Mouse (Mus musculus): ENCODE results near the gene Jpt1. TPM values are rescaled to one million over a fixed set of nuclear protein-coding genes. Genes with fewer than 3 reads are reported as not detected.

The Jpt1 gene
- polyA plus RNA-seq (2014; fragmentation: Illumina TruSeq; extraction: RNeasy Lipid Tissue Mini Kit (QIAGEN cat#74804); ENCODE audit: low read depth, low replicate concordance), result 4.8 TPM

DNA sequence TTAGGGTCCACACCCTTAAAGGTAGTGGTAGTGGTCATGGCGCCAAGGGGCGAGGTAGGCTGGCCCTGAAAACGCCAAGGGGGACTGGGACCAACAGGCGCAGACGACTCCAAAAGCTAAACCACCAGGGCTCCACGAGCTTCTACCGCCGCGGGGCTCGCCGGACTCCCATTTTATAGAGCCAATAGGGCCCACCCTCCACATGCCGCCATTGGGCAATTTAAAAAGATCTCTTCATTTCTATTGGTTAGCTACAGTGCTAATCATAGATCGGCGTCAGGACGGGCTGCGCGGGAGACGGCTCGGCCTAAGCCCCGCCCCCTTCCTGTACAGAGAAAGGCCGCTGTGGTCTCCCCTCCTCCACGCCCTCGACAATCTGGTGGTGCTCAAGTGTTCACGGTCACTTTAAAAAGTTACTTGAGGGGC, at the start of gene Jpt1:
Gene Jpt1 (minus strand): TSS at position 150 of the 426 bp plus-strand sequence.

DNA sequence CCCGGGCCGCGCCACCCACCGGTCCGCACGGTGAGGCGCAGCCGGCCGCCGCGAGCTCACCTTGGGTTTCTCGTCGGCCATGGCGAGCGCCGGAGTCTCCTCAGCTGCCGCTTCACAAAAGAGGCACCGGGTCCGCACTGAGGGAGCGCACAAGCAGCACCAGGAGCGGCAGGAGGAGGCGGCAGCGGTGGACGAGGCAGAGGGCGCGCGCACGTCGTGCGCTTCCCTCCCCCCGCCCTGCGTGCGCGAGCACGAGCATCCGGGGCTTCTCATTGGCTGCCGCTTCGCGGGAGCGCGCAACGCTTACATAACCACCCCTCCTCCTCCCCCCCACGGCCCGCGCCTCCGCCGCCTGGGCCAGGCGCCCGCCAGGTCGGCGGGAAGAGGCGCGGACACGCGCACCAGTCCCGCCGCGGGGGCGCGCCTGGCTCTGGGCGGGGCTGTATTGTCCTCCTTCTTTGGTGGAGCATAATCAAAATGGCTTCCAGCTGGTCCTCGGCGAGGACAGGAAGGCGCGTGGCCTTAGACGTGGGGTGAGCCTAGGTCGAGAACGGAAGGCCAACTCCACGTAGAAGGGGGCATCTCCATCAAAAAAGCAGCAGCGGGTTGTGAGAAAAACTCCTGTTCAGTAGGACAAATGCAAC, 22.0 kb upstream of the Jpt1 start, which contains the start of gene Sumo2:
Gene Sumo2 (minus strand): TSS at position 239 of the 644 bp plus-strand sequence.

DNA sequence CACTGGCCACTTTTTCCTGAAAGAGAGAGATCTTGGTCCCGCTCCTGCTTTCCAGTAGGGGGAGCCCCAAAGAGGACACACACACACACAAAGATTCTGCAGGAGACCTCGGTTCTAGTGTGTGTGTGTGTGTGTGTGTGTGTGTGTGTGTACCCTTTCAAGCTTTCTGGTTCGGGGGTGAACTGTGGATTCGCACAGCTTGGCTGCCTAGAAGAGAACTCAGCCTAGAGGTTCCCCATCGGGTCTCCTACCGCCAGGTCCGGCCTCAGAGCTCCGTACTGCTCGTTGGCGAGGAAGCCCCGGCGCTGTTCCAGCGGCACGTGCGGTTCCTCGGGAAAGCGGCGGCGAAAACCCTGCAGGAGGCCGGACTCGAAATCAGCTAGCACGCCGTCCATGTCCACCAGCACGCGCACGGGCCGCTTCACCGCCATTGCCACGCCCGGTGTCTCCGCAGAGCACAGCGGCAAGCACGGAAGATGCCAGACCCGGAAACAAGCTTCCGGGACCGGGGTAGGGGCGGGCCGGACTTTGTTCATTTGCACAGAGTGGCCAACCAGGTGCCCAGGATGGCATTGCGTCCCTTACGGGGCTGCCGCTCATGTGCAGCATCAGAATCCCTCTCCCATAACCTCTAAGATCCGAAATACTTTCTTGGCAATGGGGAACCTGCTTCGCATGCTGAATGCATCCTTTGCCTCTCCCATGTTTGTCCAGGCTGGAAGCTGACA, 22.7 kb downstream of the Jpt1 start, which contains the start of gene Nt5c:
Gene Nt5c (minus strand): TSS at position 507 of the 728 bp plus-strand sequence.

GRCm38 (mm10) chr11:115475025-115475757, 39.0 kb downstream of the Jpt1 start, which contains the start of gene Armc7:
Armc7 (plus strand) TSS chr11:115475667.

GRCm38 (mm10) chr11:115462243-115462891, 51.8 kb downstream of the Jpt1 start, which contains the start of gene Slc16a5:
Slc16a5 (plus strand) TSS chr11:115462474.

Other genes starting within 250 kb of the Jpt1 start
- gene Grin2c, start 247.1 kb downstream of the Jpt1 start, polyA plus RNA-seq (2014; fragmentation: Illumina TruSeq; extraction: RNeasy Lipid Tissue Mini Kit (QIAGEN cat#74804); ENCODE audit: low read depth, low replicate concordance), result not detected
- gene Fdxr, start 237.3 kb downstream of the Jpt1 start, polyA plus RNA-seq (2014; fragmentation: Illumina TruSeq; extraction: RNeasy Lipid Tissue Mini Kit (QIAGEN cat#74804); ENCODE audit: low read depth, low replicate concordance), result 3.3 TPM
- 31.3 TPM for gene Fads6, start 216.7 kb downstream of the Jpt1 start, polyA plus RNA-seq (2014; fragmentation: Illumina TruSeq; extraction: RNeasy Lipid Tissue Mini Kit (QIAGEN cat#74804); ENCODE audit: low read depth, low replicate concordance)
- gene Otop2, start 207.2 kb downstream of the Jpt1 start, polyA plus RNA-seq (2014; fragmentation: Illumina TruSeq; extraction: RNeasy Lipid Tissue Mini Kit (QIAGEN cat#74804); ENCODE audit: low read depth, low replicate concordance), result not detected
- 0.11 TPM for gene Ush1g, start 192.3 kb downstream of the Jpt1 start, polyA plus RNA-seq (2014; fragmentation: Illumina TruSeq; extraction: RNeasy Lipid Tissue Mini Kit (QIAGEN cat#74804); ENCODE audit: low read depth, low replicate concordance)
- not detected for gene Otop3, start 179.7 kb downstream of the Jpt1 start, polyA plus RNA-seq (2014; fragmentation: Illumina TruSeq; extraction: RNeasy Lipid Tissue Mini Kit (QIAGEN cat#74804); ENCODE audit: low read depth, low replicate concordance)
- gene Hid1, start 146.6 kb downstream of the Jpt1 start, polyA plus RNA-seq (2014; fragmentation: Illumina TruSeq; extraction: RNeasy Lipid Tissue Mini Kit (QIAGEN cat#74804); ENCODE audit: low read depth, low replicate concordance), result not detected
- 0.19 TPM for gene Cdr2l, start 132.5 kb downstream of the Jpt1 start, polyA plus RNA-seq (2014; fragmentation: Illumina TruSeq; extraction: RNeasy Lipid Tissue Mini Kit (QIAGEN cat#74804); ENCODE audit: low read depth, low replicate concordance)
- gene Mrpl58, start 110.6 kb downstream of the Jpt1 start, polyA plus RNA-seq (2014; fragmentation: Illumina TruSeq; extraction: RNeasy Lipid Tissue Mini Kit (QIAGEN cat#74804); ENCODE audit: low read depth, low replicate concordance), result 22.2 TPM
- 552 TPM for gene Atp5h, start 94.4 kb downstream of the Jpt1 start, polyA plus RNA-seq (2014; fragmentation: Illumina TruSeq; extraction: RNeasy Lipid Tissue Mini Kit (QIAGEN cat#74804); ENCODE audit: low read depth, low replicate concordance)
- gene Kctd2, start 94.3 kb downstream of the Jpt1 start, polyA plus RNA-seq (2014; fragmentation: Illumina TruSeq; extraction: RNeasy Lipid Tissue Mini Kit (QIAGEN cat#74804); ENCODE audit: low read depth, low replicate concordance), result 12.5 TPM
- not detected for gene Trim80, start 73.8 kb downstream of the Jpt1 start, polyA plus RNA-seq (2014; fragmentation: Illumina TruSeq; extraction: RNeasy Lipid Tissue Mini Kit (QIAGEN cat#74804); ENCODE audit: low read depth, low replicate concordance)
- gene Slc16a5, start 51.9 kb downstream of the Jpt1 start, polyA plus RNA-seq (2014; fragmentation: Illumina TruSeq; extraction: RNeasy Lipid Tissue Mini Kit (QIAGEN cat#74804); ENCODE audit: low read depth, low replicate concordance), result 11.9 TPM
- 0.66 TPM for gene Armc7, start 38.7 kb downstream of the Jpt1 start, polyA plus RNA-seq (2014; fragmentation: Illumina TruSeq; extraction: RNeasy Lipid Tissue Mini Kit (QIAGEN cat#74804); ENCODE audit: low read depth, low replicate concordance)
- gene Nt5c, start 22.5 kb downstream of the Jpt1 start, polyA plus RNA-seq (2014; fragmentation: Illumina TruSeq; extraction: RNeasy Lipid Tissue Mini Kit (QIAGEN cat#74804); ENCODE audit: low read depth, low replicate concordance), result 1.8 TPM
- gene Sumo2, start 21.9 kb upstream of the Jpt1 start, polyA plus RNA-seq (2014; fragmentation: Illumina TruSeq; extraction: RNeasy Lipid Tissue Mini Kit (QIAGEN cat#74804); ENCODE audit: low read depth, low replicate concordance), result 336 TPM
- gene Nup85, start 50.0 kb upstream of the Jpt1 start, polyA plus RNA-seq (2014; fragmentation: Illumina TruSeq; extraction: RNeasy Lipid Tissue Mini Kit (QIAGEN cat#74804); ENCODE audit: low read depth, low replicate concordance), result 17.0 TPM
- 9.8 TPM for gene Mrps7, start 89.5 kb upstream of the Jpt1 start, polyA plus RNA-seq (2014; fragmentation: Illumina TruSeq; extraction: RNeasy Lipid Tissue Mini Kit (QIAGEN cat#74804); ENCODE audit: low read depth, low replicate concordance)
- 1.4 TPM for gene Gga3, start 89.7 kb upstream of the Jpt1 start, polyA plus RNA-seq (2014; fragmentation: Illumina TruSeq; extraction: RNeasy Lipid Tissue Mini Kit (QIAGEN cat#74804); ENCODE audit: low read depth, low replicate concordance)
- gene Mif4gd, start 98.6 kb upstream of the Jpt1 start, polyA plus RNA-seq (2014; fragmentation: Illumina TruSeq; extraction: RNeasy Lipid Tissue Mini Kit (QIAGEN cat#74804); ENCODE audit: low read depth, low replicate concordance), result 20.9 TPM
- gene Slc25a19, start 113.9 kb upstream of the Jpt1 start, polyA plus RNA-seq (2014; fragmentation: Illumina TruSeq; extraction: RNeasy Lipid Tissue Mini Kit (QIAGEN cat#74804); ENCODE audit: low read depth, low replicate concordance), result 3.5 TPM
- 36.1 TPM for gene Grb2, start 194.2 kb upstream of the Jpt1 start, polyA plus RNA-seq (2014; fragmentation: Illumina TruSeq; extraction: RNeasy Lipid Tissue Mini Kit (QIAGEN cat#74804); ENCODE audit: low read depth, low replicate concordance)

All from liver, adult 10 weeks (tissue).